Mouse (Mus musculus): ENCODE measurements around the gene Gtf2ird2. TPM values are rescaled to one million over a fixed set of nuclear protein-coding genes. Genes with fewer than 3 reads are reported as not detected.

The Gtf2ird2 gene
- total RNA-seq, 2 experiments from 2014 or later: 13.1 to 17.9 TPM

DNA sequence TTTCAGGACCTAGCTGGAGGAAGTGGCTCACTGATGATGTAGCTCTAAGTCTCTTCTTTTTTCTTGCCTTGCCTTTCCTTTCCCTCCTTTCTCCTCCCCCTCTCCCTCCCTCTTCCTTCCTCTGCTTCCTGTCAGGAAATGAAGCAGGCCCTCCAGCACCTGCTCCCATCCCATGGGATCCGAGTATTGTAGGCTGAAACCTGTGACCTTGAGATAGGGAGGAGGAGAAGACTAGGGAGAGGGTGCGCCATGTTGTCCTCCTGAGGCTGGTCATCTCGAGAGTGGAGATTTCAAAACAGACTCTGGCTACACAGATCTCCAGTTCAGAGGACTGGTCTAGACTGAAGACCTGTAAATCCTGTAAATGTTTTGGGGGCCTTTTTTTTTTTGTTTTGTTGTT, 1.6 kb upstream of the Gtf2ird2 start:
- no peak for DNase-seq (ENCODE audit: low spot score in 2 of 2)

DNA sequence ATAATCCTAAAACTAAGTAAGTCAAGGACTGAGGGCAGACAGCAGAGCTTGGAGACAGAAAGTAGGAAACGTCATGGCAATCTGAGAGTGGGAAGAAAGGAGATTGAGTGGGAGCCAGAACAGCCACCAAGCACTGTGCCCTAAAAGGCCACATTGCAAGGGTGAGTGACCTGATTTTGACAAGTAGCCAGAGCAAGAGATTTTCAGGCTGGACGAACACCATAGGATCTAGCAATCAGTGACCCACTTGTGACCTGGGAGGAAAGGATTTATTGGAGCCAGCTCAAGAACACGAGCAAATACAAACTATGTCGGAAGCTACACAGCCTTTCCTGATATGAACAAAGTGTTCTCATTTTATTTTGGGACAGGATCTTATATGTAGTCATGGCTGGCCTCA, 1.1 kb upstream of the Gtf2ird2 start:
- DNase-seq (ENCODE audit: low spot score in 2 of 2): no peak

GRCm38 (mm10) chr5:134183162-134183561, 657 bp upstream of the Gtf2ird2 start:
- no peak for DNase-seq (ENCODE audit: low spot score in 2 of 2)

GRCm38 (mm10) chr5:134186059-134186458, 2.2 kb downstream of the Gtf2ird2 start:
- no peak for DNase-seq (ENCODE audit: low spot score in 2 of 2)

- peak in 1 of 2 experiments; percentile 45 for DNase-seq (ENCODE audit: low spot score in 2 of 2)
These were observed 3.3 kb downstream of the Gtf2ird2 start for GRCm38 (mm10) chr5:134186961-134187731.

GRCm38 (mm10) chr5:134188571-134188970, 4.8 kb downstream of the Gtf2ird2 start:
- DNase-seq (ENCODE audit: low spot score in 2 of 2): no peak

DNA sequence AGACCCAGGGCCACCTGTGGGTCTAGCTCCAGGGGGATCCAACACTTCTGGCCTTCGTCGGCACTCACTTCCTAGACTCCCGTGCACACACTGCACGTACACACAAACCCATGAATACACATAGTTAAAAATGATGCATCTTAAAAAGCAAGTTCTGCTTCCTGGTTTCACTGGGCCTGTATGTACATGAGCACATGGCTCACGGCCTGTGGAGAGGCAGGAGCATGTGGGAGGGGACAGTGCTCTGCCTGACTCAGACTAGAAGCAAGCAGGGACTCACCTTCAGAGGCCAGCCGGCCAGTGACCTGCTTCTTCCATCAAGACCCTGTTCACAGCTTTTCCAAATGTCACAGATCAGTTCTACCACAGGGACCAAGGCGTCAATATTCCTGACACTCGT, 9.8 kb downstream of the Gtf2ird2 start:
- no peak for DNase-seq (ENCODE audit: low spot score in 2 of 2)

DNA sequence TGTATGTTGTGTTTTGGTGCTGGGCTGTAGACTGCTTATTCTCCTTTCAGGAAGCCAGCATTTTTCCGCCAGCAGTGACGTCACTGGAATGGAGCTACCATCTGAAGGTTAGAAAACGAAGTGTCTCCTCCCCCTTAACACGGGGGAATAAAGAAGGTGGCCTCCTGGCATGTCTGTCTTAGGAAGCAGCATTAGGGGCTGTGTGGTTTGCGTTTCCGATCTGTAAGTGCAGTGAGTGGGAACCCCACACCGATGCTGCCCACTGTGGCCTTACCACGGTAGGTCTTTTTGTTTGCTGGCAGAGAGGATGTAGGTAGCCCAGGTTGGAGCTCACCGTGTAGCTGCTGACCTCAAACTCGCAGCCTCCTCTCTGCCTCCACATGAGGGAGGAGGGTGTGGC, 22.9 kb downstream of the Gtf2ird2 start:
- DNase-seq (ENCODE audit: low spot score in 2 of 2): no peak

DNA sequence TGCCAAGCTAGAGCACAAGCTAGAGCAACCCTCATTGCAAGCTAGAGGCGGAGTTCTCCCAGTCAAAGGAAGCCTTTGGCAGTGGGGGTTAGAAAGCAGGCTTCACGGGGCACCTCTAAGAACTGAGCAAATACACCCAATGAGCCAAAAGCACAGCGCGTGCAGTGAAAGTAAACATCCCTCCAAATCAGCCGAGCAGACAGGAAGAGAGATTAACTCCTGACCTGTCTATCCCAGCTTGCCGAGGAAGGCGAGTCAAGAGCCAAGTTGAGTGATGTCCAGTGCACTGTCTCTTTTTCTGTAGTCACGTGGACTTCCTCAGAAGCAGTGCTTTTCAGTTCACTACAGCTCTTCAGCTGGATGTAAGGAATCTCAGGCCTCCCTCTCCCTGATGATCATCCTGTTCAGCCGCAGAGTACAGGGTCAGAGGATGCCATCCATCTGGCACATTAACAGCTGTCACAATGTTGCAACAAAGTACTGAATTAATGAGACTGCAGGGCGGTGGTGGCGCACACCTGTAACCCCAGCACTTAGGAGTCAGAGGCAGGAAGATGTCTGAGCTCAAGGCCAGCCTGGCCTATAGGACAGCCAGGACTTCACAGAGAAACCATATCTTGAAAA, 26.2 kb downstream of the Gtf2ird2 start:
- no peak for DNase-seq (ENCODE audit: low spot score in 2 of 2)

GRCm38 (mm10) chr5:134214021-134214806, 30.4 kb downstream of the Gtf2ird2 start:
- DNase-seq (ENCODE audit: low spot score in 2 of 2): no peak

GRCm38 (mm10) chr5:134217900-134218299, 34.1 kb downstream of the Gtf2ird2 start:
- DNase-seq (ENCODE audit: low spot score in 2 of 2): no peak

DNA sequence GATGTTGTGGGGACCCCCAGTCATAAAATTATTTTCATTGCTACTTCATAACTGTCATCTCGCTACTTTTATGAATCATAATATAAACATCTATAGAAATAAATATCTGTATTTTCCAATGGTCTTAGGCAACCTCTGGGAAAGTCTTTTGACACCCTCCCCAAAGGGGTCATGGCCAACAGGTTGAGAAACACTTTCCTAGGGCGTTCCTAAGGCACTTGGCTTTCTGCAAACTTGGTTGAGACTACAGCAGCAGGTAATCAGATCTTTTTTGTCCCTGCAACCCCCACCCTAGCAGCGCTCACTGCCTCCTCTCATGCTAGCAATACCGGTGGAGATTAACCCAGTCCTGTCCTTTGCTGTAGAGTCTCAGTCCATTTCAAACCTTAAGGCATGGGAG, 37.5 kb downstream of the Gtf2ird2 start:
- DNase-seq (ENCODE audit: low spot score in 2 of 2): no peak

- no peak for DNase-seq (ENCODE audit: low spot score in 2 of 2)
These were observed 37.9 kb downstream of the Gtf2ird2 start for GRCm38 (mm10) chr5:134221708-134222150.

DNA sequence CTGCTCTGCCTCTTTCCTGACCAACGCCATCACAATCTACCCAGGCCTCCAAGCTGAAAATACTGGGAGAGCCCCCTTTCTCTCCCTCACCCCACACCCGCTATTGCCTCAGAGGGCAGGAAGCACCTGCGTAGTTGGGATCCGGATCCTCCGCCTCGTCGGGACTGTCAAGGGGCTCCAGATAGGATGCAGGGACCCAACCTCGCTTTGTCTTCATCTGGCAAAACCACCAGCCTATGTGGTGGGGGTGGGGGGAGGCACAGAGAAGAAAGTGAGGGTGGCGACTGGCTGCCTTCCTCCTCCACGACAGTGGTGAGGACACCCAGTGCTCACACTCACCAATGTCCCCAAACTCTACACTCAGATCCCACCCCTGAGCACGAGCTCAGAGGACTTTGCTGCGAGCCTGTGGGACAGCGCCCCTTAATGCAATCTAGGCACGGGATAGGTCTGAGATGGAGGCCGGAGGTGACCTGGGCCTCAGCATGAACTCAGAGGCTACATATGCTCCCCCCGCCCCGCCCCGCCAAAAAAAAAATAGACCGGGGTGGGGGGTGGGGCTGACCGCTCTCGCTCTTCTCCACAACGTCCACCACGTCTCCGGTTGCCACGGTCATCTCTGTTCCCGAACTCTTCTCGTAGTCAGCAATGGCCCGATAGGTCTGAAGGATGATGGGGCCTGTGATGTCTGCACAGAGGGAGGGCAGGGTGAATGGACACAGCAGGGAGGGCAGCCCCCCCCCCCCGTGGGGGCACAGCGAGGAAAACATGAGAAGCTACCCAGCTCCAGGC, 41.5 kb downstream of the Gtf2ird2 start:
- no peak for DNase-seq (ENCODE audit: low spot score in 2 of 2)

DNA sequence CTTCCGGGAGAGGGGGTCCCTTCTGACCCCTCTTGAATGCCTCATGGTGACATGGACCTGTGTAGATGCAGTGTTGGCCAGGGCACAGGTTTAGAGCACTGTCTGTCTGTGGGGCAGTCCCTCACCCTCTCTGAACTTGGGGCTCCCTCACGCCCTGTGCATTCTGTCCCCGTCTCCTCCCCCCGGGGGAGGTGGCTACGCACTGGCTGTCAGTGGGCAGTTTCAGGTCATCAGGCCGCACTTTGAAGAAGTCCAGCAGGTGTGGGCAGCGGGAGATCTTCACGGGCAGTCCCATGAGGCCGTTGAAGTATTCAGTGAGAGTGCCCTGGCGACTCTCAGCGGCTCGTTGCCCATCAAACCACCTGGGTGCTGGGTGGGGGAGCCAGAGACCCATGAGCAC, 43.1 kb downstream of the Gtf2ird2 start:
- no peak for DNase-seq (ENCODE audit: low spot score in 2 of 2)

- no peak for DNase-seq (ENCODE audit: low spot score in 2 of 2)
These were observed 43.9 kb downstream of the Gtf2ird2 start for GRCm38 (mm10) chr5:134227574-134228248.

DNA sequence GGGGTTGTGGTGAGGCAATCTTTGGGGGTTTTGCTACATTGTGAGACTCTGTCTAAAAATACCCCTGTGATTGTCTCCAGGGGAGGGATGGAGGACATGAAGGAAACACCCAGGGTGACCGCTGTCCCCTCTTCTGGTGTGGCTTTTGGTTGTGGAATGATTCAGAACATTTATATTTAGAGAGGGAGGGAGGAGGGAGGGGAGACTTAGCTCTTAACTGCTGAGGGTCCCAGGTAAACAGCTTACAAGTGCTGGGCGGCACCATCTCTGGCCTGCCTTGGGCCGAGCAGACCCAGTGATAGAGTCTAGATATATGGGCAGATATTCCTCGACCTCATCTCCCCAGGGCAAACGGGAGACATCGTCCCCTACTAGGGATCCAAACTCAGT, 44.4 kb downstream of the Gtf2ird2 start:
- no peak for DNase-seq (ENCODE audit: low spot score in 2 of 2)

DNA sequence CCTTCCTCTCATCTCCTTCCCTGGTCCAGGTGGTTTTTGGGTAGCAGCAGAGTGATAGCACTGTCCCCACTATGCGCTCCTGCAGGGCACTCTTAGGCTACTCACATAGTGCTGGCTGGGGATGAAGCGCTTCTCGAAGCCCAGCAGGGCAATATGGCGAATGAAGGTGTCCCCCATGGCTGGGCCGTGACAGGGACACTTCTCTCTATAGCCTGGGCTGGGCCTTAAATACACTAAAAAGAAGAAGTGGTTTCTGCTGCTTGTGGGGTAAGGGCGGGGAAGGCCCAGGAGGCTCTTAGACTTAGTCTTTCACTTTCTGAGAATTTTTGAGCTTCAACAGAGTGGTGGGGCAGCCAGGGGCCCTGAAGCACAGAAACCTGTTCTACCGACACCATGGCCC, 45.6 kb downstream of the Gtf2ird2 start, which contains the start of gene Ncf1:
Gene Ncf1, minus strand, starts transcription at position 235 of the 400 bp plus-strand sequence.
- DNase-seq (ENCODE audit: low spot score in 2 of 2): no peak

- peak in 1 of 2 experiments; percentile 50 for DNase-seq (ENCODE audit: low spot score in 2 of 2)
These were observed 47.6 kb downstream of the Gtf2ird2 start for GRCm38 (mm10) chr5:134231376-134231775.

DNA sequence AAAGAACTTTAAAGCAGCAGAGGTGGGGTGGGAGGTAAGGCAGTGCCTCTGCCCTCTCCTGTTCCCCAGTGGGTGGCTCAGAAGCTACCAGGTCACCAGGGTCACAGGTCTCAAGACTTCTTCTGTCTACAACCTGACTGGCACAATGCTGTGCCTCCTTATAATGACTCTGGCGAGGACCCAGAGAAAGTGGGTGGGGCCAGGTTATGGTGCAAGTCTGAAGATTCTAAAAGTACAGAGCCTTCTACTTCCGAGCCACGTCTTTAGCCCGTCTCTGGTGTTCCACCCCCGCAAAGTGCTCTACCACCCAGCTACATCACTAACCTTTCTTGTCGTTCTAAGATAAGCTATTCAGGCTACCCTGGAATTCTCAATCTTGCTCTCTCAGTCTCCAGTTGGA, 48.3 kb downstream of the Gtf2ird2 start:
- DNase-seq (ENCODE audit: low spot score in 2 of 2): no peak
